Mouse (Mus musculus) layer of hippocampus, adult 11-12 months (tissue): ENCODE measurements around the gene Ubc.

ENCODE experiments used
- DNase-seq: peaks from one replicate; pipeline ENCODE4 v3.0.0; 2022; ENCODE audit warnings: low spot score

Ubc gene

GRCm38 (mm10) chr5:125382673-125383558 lies 7.1 kb downstream of the Ubc start:
- DNase-seq, result peak; percentile 72

- DNase-seq, result no peak
Measured at GRCm38 (mm10) chr5:125381954-125382672, 7.9 kb downstream of the Ubc start.

GRCm38 (mm10) chr5:125378919-125379318 lies 11.1 kb downstream of the Ubc start:
- no peak for DNase-seq

GRCm38 (mm10) chr5:125377214-125377613 lies 12.8 kb downstream of the Ubc start:
- DNase-seq, result no peak

- DNase-seq, result no peak
Measured at GRCm38 (mm10) chr5:125375871-125376270, 14.1 kb downstream of the Ubc start.

- no peak for DNase-seq
Measured at GRCm38 (mm10) chr5:125372027-125372426, 18.0 kb downstream of the Ubc start.

- no peak for DNase-seq
Measured at GRCm38 (mm10) chr5:125370950-125371693, 18.9 kb downstream of the Ubc start.

GRCm38 (mm10) chr5:125368568-125368967 lies 21.4 kb downstream of the Ubc start:
- DNase-seq, result peak; percentile 76

- no peak for DNase-seq
Measured at GRCm38 (mm10) chr5:125368156-125368555, 21.8 kb downstream of the Ubc start.

GRCm38 (mm10) chr5:125364851-125365429 lies 25.1 kb downstream of the Ubc start:
- DNase-seq, result no peak

- peak; percentile 33 for DNase-seq
Measured at GRCm38 (mm10) chr5:125363894-125364293, 26.1 kb downstream of the Ubc start.

GRCm38 (mm10) chr5:125360981-125361510 lies 29.0 kb downstream of the Ubc start:
- DNase-seq, result no peak

GRCm38 (mm10) chr5:125360566-125360965 lies 29.4 kb downstream of the Ubc start:
- DNase-seq, result peak; percentile 45

- peak; percentile 39 for DNase-seq
Measured at GRCm38 (mm10) chr5:125358270-125358608, 31.8 kb downstream of the Ubc start.

- DNase-seq, result no peak
Measured at GRCm38 (mm10) chr5:125357543-125358269, 32.3 kb downstream of the Ubc start.

- no peak for DNase-seq
Measured at GRCm38 (mm10) chr5:125355650-125356049, 34.4 kb downstream of the Ubc start.

- no peak for DNase-seq
Measured at GRCm38 (mm10) chr5:125354885-125355492, 35.0 kb downstream of the Ubc start.

GRCm38 (mm10) chr5:125352781-125353294 lies 37.2 kb downstream of the Ubc start:
- no peak for DNase-seq

- no peak for DNase-seq
Measured at GRCm38 (mm10) chr5:125351939-125352338, 38.1 kb downstream of the Ubc start.

GRCm38 (mm10) chr5:125351057-125351456 lies 38.9 kb downstream of the Ubc start:
- no peak for DNase-seq

GRCm38 (mm10) chr5:125349391-125349790 lies 40.6 kb downstream of the Ubc start:
- DNase-seq, result no peak
